Mouse (Mus musculus): ENCODE data around the gene Gm11938.

GRCm38 (mm10) chr11:99637086-99637485 lies 34.0 kb upstream of the Gm11938 start:
- no peak for TF ChIP-seq CTCF (IDR thresholded peaks at IDR 0.05; ENCODE audit: low read depth)
- TF ChIP-seq EP300 (IDR thresholded peaks at IDR 0.05; ENCODE audit: low read depth), result no peak
